Mouse (Mus musculus) gastrocnemius, postnatal 14 days (tissue): ENCODE measurements around the gene Cd37. TPM values are rescaled to one million over a fixed set of nuclear protein-coding genes. Genes with fewer than 3 reads are reported as not detected.
A peak's percentile ranks its signal among the peaks of the same experiment; 100 is the strongest.

Source experiments
- DNase-seq: peaks from one replicate; pipeline ENCODE4 v3.0.0; 2021; ENCODE audit warnings: mixed read lengths
- intact Hi-C: fragments of 180-260 bp; cut with DNase I; formaldehyde crosslinking; loops from one replicate; pipeline ENCODE4 v1.15.1; 2025; ENCODE audit warnings: low total_unique reads
- total RNA-seq, 2 experiments: library from RNA; stranded (reverse); gene quantifications; 2 replicates each; pipeline ENCODE4 v1.2.3; 2021

The Cd37 gene
- total RNA-seq, 2 experiments from 2014 or later, result 1.4 to 1.5 TPM

DNA sequence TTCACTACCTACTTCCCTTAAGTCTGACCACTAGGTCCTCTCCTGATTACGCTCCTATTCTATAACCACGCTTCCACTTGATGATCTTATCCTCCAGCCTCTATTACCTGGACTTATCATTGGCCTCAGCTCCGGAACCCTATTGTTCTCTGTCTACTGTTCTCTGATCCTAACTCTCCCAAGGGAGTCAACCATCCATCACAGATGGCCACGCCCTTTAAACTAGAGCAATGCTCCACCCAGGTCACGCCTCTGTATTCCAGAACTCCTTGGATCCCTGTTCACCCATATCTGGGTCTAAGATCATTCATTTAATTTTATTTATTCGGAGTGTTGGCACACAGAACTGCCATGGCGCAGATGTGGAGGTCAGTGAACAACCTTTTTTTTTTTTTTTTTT, 26.6 kb downstream of the Cd37 start:
- no peak for DNase-seq
- intact Hi-C loops, result no loop called here

DNA sequence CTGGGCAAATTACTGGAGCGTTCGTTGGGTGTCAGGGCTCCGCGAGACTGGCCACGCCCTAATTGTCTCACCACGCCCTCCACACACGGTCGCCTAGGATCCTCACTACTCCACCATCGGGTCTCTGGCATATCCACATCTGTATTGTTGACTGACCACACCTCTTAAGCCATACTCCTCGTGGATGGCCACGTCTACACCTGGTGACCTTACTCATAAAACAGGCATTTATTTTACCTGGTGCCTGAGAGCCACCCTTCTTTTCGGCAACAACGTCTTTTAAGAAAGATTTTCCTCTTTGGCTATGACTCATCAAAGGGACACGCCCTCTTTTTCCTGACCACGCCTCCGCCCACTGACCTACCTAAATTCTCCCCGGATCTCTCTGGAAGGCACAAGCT, 27.1 kb downstream of the Cd37 start, which contains the start of gene Dkkl1:
Gene Dkkl1, minus strand, starts transcription at position 297 of the 401 bp plus-strand sequence.
- intact Hi-C loops, result no loop called here

DNA sequence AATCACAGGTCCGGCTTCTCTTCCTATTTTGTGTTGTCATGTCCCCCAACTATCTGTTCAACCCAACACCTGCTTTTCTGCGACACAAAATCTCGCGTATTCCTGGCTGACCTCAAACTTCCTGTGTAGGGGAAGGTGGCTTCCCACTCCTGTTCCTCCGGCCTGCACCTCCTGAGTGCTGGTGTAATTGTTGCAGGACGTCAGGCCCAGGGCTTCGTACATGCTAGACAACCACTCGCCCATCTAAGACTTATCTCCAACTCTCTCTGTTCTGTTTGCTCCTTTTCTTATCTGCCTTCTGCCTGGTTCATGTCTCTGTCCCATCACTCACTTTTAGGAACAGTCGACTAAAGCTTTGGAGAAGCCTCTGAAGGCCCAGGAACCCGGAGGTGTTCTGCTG, 27.8 kb downstream of the Cd37 start:
- DNase-seq, result no peak
- intact Hi-C loops, result no loop called here

More for the DNA sequence above, 27.1 kb downstream of the Cd37 start, which contains the start of gene Dkkl1:
- no peak for DNase-seq

DNA sequence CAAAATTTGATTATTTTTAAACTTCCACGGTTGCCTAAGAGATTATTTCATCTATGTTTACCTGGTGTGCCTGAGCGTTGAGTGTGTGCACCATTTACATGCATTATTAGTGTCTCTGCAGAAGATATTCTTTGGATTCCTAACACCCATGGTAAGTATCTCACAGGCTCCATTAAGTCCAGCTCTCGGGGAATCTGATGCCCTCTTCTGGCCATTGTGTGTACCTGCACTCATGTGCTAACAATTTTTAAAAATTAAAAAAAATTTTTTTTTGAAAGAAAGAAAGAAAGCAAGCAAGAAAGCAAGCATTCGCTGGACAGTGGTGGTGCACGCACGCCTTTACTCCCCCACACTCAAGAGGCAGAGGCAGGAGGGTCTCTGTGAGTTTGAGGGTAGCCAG, 30.7 kb downstream of the Cd37 start:
- intact Hi-C loops, result no loop called here
- no peak for DNase-seq

DNA sequence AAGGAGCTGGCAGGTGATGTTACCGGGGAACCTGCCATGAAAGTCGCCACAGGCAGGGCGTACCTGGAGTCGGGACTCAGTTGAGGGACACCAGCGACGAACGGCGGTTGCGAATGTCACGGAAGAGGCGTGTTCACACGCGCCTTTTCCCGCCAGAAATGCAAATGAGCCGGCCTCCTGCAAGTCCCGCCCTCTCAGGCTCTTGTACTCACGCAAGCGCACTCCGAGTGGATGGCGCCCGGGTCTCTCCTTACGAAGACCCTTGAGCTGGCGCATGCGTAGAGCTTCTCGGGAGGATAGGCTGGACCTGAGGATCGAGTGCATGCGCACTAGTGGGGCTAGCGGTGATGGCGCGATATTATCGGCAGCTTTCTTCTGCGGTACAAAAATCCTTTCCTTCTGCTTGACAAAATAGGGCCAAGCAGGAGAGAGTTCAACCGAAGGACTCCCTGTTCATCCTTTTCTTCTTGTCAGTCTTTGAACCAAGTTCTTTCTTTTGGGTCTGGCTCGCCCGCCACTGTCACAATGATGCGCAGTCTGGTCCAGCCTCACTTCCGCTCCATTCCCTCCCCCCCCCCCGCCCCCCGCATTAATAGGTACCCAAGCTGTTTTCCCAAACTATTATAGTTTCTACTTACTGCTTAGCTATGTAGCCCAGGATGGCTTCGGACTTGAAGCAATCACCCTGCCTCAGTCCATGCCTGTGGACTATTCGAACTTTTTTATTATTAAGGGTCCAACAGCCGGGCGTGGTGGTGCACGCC, 34.4 kb downstream of the Cd37 start, which contains the start of gene Ccdc155:
Gene Ccdc155, minus strand, starts transcription at position 513 of the 764 bp plus-strand sequence.
- intact Hi-C loops, result no loop called here
- DNase-seq, result peak; percentile 89

DNA sequence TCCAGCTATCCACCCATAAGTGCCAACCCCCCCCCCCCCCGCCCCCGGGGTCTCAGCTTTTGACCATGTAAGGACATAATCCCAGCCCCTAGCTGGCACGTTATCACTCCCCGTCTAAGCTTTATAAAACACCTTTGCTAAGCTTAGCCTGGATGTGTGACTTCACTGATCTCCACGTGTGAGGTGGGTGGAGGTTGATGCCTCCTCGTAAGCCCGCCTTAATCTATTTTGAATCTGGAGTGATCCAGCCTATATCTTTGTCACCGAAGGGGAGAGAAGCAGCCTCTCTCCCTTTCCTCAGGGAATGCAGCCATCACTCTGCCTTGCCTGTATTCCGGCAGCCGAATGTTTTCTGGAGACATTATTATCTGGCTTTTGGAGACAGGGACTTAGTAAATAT, 36.3 kb downstream of the Cd37 start:
- intact Hi-C loops, result no loop called here
- no peak for DNase-seq

DNA sequence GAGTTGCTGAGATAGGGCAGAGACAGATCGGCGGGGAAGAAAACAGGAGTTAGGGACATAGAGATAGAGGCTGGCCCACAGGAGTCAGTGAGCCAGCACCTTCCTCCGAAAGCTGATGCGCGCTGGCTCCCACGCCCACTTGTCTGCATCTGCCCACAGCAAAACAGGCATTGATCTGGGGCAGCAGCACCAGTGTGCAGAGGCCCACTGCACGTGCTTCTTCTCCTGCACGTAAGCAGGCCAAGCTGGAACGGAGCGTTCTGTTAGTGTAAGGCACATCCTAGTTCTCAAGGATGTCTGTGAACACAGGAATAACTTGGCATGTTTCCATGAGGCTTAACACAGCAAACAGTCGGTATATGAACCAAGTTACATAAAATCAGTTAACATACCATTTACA, 40.0 kb downstream of the Cd37 start:
- no peak for DNase-seq
- intact Hi-C loops, result no loop called here

DNA sequence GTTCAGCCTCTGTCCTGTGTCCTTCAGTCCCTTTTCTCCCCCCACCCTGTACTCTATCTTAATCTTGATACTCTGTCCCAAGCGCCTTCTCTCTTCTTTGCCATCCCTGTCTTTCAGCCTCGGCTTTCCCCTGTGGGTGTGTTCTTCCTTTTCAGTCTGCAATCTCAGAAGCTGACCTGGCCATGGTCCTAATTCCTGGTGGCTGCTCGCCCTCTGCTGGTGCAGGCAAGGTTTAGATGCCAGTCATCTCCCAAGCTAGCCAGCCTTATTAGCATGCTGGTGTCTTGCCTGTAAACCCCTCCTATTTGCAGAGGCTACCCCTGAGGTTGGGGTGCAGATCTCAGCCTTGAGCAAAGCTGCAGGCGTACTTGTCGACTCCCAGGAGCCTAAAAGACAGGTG, 40.5 kb downstream of the Cd37 start:
- DNase-seq, result peak; percentile 80
- intact Hi-C loops, result no loop called here

DNA sequence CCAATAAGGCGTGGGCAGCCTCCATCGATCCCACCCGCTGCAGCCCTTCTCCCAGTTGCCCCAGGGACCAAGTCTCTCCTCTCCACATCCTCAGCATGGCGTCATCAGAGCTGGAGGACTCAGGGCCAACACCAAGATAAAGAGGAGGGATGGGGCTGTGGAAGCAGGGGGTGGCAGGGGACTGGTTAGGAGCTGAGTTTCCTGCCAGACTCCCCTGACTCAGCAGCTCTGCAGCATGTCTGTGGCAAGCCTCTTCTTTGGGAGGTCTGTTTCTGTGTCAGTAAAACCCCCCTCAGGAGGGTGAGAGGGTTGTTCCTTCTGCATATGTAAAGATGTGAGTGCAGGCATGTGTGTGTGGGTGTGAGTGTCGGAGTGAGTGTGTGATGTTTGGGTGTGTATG, 41.9 kb downstream of the Cd37 start:
- intact Hi-C loops, result no loop called here
- no peak for DNase-seq

DNA sequence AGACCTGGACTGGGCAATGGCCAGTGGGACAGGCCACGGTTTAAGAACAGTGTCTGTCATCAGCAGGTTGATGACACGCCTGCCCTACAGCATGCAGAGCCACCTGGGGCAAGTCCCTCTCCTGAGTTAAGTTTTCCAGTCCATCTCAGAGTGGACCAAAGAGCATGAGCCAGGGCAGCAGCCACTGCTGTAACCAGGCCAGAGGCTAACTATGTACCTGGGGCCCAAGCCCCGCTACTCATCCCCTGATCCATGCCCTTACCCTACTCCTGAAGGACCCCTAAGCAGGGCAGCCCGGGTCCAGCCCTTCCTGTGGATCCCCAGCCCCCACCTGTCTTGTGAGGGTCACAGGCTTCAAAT, 42.8 kb downstream of the Cd37 start:
- intact Hi-C loops, result no loop called here
- DNase-seq, result no peak

DNA sequence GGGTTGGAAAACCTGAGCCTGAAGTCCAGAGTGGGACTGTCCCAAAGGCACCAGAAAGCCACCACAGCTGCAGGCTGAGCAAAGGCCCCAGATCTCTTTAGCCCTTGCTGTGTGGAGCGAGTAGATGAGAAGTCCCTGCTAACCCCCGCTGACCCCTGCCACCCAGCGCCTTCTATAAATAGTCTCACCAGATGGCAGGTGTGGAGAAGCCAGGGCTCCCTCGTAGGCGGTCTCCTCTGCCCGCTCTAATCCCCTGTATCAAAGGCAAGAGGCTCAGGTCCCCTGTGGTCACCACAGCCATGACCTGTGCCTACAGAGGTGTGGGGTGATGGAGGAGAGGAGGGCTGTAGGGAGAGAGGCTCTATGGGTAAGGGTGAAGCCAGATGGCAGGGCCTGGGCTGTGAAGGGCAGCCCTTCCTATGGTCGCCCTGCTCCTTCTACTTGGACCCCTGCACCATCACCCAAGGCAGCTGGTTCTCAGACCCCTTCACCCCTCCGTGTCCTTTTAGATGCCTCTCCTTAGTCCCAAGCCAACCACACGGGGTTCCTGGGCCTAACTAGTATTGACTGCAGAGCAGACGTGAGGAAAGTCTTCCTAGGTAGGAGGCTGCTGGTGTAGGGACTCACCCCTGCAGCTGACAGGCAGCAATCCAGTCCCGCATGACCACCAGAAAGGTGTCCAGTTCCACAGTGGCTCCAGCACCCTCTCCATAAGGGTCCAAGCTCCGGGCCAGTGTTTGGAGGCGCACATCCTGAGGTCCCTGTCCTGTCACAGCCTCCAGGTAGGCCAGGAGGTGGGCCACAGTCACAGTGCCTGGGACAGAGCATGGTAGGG, 43.4 kb downstream of the Cd37 start:
- DNase-seq, result peak; percentile 50

DNA sequence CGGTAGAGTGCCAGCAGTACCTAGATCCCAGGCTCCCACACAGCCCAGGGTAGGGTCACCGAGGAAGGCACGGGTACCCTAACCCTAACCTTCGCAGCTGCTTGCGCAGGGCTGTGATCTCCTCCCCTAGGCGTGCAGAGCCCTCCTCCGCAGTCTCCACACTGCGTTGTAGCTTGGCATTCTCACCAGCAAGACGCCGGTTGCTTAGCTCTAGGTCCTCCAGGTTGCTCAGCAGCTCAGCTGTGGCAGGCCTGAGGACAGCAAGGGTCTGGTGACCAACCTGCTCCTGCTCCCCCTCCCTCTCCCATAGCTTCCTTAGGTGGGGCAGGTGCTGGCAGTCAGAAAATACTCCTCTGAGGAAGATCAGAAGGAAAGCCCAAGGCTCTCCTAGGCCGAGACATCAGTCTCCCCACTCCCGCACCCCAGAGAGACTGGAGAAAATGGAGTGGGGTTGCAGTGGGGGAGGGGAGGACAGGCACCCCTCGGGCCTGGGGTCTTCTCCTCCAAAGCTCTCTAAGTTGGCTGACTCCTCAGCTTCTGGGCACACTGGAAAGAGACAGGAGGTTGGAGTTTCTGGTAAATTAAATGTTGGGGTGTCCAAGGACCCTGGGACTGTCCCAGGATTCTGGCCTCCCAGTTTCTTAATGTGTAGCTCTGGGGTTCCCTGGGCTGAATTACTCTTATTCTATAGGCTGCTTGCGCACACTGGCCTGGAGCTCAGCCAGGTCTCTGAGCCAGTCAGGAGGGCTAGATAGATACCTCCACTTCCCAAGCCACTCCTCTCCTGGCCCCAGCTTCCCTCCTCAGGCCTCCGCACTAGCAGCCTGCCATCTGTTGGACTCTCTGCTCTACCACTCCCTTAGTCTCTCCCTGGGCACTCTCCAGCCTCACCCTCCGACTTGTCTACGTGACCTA, 44.8 kb downstream of the Cd37 start:
- DNase-seq, result no peak
- intact Hi-C loops, result no loop called here

More for the DNA sequence above, 43.4 kb downstream of the Cd37 start:
- intact Hi-C loops, result no loop called here

DNA sequence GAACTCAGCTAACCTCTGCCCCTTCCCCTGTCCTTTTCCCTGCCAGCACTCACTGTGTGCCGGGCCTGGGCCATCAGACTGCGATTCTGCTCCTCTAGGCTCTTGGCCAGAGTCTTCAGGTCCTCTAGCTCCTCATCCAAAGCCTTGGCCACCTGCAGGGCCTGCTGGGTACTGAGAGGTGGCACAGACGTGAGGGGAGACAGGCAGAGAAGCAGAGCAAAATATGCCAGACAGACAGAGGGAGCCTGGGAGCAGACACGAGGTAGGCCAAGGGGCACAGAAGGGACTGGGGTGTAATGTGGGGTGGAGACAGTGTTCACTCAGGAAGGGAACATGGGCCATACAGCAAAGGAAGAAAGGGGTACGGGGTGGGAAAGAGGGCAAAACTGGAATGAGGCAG, 45.5 kb downstream of the Cd37 start:
- intact Hi-C loops, result no loop called here
- peak; percentile 40 for DNase-seq

DNA sequence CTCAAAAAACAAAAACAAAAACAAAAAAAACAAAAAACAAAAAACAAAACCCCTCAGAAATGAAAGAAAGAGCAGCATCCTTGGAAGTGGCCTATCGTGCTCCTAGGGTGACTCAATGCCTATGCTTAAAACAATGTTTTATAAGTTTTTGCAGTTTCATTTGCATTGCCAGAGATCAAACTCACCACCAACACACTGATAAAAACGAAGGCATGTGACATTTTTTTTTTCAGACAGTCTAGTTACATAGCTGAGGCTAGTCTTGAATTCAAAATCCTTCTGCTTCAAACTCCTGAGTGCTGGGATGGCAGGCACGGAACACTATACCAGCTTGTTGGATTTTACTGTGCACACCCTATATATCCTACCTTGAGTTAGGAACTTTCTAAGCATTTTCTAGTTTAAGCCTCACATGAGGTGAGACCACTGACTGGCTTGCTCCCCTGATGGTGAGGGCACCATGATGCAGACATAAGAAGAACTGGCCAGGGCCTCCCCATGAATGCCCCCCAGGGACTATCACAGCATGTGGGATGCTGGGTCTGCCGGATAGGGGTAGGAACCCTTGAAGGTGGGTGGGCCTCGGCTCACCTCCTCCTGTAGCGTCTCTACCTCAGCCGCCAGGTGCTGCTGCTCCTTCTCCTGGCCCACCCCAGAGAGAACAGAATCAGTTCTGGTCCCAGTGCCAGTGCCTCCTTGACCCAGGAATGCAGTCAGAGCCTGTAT, 46.2 kb downstream of the Cd37 start:
- intact Hi-C loops, result no loop called here
- DNase-seq, result no peak

DNA sequence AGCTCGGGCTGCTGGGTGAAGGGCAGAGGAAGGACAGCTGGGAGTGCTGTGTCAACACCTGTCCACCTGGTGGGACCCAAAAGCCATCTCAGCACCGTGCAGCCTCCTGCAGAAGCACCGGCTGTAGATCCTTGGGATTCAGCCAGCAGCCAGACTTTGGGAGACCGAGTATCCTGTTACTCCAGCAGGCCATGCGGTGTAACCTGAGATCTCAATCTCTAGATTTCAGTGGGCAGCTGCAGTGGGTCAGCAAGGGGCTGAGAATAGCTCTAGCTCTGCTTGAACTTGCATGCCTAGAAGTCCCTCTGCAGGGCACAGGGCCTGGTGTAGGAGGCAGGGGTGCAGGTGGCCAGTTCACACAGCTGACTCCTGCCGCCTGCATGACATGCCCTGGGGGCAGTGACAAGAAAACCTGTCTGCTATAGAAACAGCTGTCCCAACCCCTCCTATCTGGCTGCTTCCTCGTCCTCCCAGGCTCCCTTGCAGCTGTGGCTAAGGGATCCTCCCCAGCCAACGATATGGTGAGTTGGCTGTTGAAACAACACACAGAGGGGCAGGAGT, 47.0 kb downstream of the Cd37 start:
- DNase-seq, result peak; percentile 73
- intact Hi-C loops, result no loop called here

DNA sequence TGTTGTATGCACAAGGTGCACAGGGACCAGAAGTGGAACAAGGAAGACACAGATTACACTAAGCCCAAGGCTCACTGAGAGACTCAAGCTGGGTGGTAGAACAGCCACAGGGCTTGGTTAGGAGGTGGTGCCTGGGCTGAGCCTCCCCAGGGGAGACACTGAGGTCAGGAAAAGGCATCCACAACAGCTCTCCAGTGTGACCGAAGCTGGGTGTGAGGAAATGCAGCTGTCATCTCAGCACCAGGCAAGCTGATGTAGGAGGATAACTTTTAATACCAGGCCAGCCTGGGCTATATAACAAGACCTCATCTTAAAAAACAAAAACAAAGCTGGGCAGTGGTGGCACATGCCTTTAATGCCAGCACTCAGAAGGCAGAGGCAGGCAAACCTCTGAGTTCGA, 47.8 kb downstream of the Cd37 start:
- DNase-seq, result peak; percentile 2
- intact Hi-C loops, result no loop called here

DNA sequence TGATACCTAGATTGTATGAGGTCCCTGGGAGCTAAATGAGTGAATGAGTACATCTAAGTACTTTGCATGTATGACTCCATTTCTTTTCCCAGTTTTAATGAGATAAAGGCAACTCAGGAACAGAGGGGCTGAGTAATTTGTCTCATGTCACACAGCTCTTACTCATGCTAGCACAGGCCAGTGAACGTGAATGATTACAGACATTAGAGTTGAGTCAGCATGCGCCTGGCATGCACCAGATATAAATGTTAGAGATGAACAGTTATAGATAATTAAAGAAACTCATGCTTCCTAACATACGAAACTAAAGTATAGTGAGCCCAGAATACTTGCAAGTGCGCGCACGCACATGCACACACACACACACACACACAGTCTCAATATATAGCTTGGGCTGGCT, 48.7 kb downstream of the Cd37 start:
- DNase-seq, result no peak
- intact Hi-C loops, result no loop called here

DNA sequence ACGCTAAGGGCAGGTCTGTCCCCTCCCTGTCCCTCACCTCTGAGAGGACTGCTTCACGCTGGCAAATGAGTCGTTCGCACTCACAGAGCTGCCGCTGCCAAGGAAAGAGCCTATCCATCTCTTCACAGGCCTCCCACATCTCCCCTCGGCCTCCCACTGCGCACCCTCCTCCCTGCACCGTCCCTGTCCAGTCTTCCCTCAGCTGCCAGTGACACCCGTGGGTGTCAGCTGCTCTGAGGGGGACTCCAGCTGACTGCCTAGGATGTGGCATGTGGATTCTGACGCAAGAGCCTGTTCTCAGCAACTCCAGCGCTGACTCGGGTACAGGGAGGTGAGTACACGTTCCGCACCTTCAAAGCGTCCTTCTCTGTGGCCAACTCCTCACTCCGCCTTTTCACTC, 49.3 kb downstream of the Cd37 start:
- intact Hi-C loops, result no loop called here
- DNase-seq, result no peak

DNA sequence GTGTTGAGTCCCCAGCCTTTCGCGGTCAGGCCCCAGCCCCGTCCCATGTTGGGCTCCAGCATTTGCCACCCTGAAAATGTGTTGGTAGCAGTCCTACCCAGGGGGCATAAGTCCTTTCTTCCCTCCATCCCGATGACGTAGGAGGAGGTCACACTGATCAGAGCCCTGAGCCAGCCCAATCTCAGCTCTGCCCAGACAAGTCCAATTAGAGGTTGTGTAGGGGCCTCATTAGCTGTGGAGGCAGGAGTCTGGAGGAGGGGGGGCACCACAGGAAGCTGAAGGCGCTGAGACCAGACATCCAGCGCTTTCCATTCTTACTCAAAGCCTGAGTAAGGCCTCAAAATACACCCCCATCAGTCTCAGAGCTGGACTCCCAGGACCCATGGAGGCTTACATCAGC, 53.0 kb downstream of the Cd37 start:
- intact Hi-C loops, result no loop called here
- DNase-seq, result no peak
